Mouse (Mus musculus): Measurements from ENCODE around the gene Trpc7.

Trpc7 gene

DNA sequence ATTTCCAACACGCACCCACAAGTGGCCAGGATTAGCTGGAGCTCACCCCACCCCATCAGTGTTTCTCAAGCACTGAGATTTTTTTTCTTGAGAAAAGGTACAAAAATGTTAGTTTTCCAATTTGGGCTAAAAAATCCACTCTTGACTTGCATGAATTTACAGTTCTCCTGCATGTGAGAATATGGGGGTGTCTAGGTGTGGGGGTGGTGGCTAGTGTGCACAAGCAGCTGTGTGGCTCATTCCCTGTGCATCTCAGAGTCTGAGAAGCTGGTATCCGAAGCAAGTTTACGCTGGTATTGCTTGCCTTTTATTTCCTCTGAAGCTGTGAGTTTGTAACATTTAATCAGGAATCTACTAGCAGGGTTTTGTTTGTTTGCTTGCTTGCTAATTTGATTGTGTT is 105.1 kb downstream of the Trpc7 start:
- no peak for DNase-seq (ENCODE audit: low read depth)

DNA sequence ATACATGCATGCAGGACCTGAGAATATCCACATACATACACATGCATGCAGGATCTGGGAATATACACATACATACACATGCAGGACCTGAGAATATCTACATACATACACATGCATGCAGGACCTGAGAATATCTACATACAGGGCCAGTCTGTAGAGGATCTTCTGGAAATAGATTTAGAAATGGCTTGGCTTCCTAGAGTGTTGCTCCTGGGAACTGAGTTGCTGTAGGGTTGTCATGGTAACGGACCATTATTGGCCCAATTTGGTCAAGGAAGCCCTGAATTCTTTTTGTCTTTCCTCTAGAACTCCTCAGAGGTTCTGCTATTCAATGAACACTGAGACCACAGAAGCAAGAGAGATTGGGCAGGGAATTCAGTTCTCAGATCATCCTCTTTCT is 113.2 kb downstream of the Trpc7 start:
- no peak for DNase-seq (ENCODE audit: low read depth)

DNA sequence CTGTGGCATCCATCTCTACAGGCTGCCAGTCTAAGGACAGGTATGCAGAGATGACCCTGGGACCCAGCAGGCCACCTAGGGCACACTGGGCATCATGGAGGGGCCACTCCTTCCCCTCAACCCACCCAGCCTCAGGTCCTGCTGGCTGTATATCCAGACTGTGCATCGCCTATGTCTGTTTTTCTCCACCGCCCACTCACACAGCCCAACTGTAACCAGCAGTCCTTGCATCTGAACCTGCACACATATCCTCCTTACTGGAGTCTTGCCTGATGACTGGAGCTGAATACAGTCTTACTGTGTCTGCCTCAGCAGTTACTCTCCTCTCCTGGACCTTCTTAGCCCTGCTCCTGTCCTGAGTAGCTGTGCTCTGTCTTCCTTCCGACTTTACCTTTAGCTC is 114.1 kb downstream of the Trpc7 start:
- no peak for DNase-seq (ENCODE audit: low read depth)

DNA sequence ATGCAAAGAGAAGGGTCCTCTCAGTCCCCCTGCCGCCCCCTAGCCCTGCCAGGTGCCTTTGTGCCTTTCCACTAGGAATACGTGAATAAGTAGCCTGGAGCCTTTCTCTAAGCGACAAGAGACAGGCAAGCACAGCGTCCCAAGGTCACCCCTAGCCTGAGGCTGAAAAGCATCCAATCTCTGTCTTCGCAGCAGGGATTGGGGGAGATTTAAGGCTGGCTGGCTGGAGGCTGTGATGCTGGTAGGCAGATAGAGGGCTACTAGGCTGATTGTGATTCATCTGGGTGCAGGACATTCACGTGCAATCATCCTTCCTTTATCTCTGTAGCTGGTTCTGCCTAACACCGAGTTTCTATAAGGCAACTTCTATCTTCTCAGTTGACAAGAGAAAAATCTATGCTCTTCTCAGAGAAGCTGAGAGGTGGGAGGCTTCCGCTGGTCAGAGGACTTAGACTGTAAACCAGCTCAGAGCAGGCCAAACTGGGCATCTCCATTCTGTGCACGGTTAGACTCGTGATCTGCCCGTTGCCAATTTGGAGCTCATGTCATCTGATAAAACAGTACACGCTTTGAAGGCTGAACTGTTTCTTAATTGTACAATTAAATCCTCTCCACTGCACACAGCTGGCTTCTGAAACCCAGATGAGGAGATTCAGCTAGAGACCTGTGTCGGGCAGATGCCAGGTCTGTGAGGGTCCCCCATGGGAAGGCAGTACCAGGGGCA is 114.9 kb downstream of the Trpc7 start:
- no peak for DNase-seq (ENCODE audit: low read depth)

DNA sequence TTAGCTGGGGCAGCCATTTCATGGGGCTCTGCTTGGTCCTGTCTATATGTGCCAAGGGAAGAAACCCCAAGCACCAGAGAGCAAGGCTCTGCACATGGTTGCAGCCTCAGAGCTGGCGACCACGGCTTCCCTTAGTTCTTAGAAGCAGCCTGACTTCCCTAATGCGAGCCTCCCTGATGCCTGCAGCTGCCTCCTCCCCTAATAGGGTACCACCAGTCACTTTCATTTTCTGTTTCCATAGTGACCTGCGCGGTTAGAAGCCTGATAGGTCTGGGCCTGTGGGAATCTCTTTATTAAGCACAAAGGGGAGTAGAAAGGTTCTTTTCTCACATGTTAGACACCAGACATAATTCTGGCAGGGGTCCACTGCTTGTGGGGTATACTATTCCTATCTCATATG is 121.5 kb downstream of the Trpc7 start:
- DNase-seq (ENCODE audit: low read depth), result no peak

DNA sequence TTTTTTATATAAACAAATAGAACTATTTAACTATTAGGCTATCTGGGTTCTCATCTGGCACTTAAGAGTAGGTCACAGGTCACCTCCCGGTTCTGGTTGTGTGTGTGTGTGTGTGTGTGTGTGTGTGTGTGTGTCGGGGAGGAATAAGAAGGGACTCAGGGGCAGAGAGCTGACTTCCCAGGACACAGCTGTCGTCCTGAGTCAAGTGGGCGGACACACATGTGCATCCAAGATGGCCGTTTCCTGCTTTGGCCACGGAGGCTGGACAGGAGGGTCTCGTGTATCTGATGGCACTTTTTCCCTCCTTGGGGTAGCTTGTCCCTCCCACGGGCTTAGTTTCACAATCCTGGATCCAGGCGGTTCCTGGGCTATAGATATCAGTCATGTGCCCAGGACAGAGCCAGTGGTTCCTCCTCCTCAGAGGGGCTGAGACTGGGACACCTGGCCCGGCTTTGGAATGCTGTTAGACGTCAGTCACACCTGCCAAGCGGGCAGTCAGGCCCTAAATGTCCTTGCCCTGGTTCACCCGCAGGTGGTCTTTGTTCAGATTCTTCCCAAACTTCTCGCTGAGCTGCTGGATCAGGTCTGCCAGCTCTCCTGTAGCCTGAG is 122.4 kb downstream of the Trpc7 start:
- no peak for DNase-seq (ENCODE audit: low read depth)

DNA sequence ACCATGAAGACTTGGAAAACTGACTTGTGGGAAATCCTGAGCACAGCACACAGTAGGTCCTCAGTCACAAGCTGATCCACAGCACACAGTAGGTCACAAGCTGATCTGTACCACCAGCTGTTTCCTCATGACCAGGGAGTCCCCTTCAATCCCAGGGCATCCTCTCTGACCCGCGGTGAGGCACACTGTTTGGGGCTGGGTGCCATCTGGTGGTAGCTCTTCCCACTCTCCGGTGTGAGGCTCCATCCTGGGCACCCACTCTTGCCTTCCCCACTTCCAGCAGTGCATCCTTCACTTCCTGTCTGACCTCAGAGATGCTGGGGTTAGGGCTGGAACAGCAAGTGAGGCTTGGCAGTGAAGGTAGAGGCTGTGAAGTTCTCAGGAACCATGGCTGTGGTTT is 123.2 kb downstream of the Trpc7 start:
- peak; percentile 4 for DNase-seq (ENCODE audit: low read depth)

DNA sequence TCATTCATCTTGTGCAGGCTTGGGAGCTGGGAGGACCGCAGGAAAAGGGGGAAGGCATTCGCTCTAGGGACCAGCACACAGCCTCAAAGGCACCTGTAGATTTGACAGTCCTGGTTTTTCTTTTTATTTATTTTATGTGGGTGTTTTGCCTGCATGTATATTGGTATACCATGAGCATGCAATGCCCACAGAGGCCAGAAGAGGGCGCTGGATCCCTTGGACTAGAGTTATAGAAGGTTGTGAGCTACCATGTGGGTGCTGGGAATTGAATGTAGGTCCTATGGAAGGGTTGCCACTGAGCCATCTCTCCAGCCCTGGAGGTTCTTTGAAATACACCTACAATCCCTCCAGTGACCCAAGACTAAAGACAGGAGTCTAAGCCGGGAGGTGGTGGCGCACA is 125.0 kb downstream of the Trpc7 start:
- DNase-seq (ENCODE audit: low read depth), result no peak

DNA sequence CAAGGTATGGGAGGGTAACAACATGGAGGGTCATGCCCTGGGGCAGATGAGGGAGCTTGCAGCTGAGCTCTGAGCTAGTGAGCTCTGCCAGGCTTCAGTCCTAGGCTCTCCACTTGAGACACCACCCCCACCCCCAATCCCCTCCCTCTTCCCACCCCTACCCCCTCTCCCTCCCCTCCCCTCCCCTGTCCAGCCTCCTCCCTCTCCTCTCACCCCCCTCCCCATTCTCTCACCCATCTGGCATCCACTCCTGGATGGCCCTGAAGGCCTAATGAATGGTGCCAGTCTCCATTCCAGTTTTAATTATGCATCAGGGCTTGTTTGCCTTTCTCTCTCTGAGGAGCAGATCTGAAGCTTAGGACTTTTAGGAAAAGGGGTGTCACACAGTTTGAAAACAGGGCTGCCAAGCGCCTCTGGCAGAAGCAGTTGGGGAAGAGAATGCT is 125.6 kb downstream of the Trpc7 start:
- no peak for DNase-seq (ENCODE audit: low read depth)

DNA sequence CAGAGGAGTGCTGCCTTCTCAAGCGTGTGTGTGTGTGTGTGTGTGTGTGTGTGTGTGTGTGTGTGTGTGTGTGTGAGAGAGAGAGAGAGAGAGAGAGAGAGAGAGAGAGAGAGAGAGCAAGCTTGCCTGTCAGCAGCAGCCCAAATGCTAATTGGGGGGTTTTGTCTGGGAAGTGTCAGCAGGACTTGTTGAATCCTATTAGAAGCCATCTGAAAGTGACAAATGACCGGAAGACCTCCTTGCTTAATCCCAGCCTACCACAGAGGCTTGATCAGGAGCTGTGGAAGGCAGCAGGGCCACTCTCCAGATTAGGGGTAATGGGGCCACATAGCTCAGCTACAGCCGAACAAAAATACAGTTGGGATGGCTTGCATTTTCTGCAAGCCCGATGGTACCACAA is 126.4 kb downstream of the Trpc7 start:
- DNase-seq (ENCODE audit: low read depth), result no peak

DNA sequence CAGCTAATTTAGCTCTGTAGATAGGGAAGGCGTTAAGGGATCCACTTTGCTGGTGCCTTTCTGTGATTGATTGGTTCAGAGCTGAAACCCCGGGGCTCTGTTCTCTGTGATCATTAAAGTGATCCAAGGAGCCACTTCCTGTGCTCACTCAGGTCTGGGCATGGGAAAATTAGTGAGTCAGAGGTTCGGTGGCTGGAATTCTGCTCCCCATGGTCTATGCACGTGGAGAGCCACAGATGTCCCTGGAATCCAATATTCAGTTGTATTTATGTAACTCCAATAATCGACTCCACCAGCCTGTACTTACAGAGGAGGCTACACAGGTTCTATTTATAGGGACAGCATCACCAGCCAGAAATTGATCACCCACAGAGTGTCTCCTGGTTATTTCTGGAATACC is 129.6 kb downstream of the Trpc7 start:
- no peak for DNase-seq (ENCODE audit: low read depth)

DNA sequence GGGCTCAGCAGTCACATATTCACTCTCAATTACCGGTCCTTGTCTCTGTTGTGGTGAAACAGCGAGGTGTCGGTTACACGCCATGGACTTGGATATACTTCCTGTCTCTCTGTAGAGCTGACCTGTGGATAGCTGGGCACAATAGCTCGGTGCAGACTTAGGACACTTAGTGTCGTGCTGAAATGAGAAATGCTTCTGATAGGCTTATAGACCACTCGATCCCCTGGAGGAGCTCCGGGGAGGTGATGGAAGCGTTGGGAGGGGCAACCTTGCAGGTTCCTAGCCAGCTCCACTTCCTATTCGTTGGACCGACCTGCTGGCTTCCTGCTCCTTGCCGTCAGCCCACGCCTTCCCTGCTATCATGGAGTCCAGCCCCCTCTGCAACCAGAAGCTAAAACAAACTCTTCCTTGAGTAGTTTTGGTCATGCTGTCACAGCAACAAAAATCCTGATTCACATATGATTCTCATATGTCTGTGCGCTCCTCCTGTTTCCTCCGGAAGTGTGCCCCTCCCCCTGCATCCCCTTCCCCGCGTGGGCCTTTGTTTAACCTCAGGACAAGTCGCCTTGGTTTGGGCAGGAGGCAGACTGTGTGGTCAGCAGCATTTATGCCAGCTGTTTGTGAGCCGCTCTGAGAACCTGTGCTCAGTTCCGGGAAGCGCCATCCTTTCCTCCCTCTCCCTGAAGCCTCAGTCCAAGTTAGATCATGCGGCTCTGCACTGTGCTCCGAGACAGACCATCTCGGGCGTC is 130.3 kb downstream of the Trpc7 start:
- no peak for DNase-seq (ENCODE audit: low read depth)

DNA sequence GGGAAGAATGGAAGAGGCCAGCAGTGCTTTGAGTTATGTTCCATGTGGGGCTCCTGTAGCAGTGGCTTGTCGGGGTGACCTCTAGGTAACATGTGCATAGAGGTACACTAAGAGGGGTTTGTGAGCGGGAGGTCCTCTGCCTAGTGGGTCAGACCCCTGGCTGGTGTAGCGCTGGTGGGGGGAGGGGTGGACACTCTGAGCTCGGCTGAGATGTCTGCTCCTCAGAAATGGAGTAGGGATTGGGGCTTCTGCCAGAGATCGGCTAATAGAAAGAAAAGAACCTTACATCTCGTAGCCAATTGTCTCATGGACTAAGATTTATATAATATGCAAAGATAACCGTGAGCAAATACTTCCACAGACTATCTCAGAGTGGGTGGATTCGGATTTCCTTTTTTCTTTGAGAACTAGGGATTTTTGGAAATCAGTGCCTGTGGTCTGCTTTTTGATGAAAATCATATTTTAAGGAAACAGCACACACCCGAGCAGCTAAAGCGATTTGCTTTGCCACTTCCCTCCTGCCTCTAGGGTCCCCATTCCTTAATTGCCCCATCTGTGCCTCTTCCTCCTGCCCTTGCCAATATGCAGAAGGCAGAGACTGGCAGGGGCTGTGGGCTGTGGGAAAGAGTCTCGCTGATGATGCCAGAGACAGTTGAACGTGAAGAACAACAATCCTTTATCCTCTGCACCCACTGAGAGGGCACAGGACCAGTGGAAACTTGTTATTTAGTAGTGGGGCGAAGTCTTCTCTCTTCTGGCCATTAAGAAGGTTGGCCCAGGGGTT is 133.2 kb downstream of the Trpc7 start:
- DNase-seq (ENCODE audit: low read depth), result no peak

DNA sequence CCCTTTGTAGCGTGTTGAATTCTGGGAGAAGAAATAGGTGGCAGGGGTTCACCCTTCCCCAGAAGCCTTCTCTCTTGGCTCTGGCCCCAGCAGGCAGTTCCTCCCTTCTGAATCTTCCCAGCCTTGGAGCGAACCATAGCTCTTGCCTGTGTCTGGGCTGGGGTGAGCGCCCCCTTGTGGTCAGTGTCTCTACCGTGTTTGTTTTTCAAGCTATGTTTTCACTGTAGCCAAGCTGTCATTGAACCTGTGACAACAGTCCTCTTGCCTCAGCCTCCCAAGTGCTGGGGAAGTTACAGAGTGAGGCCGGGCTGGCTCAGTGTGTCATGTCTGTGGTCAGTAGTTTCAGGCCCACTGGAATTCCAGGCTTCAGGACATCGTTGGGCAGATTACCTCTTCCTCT is 137.3 kb downstream of the Trpc7 start:
- DNase-seq (ENCODE audit: low read depth), result peak; percentile 78

DNA sequence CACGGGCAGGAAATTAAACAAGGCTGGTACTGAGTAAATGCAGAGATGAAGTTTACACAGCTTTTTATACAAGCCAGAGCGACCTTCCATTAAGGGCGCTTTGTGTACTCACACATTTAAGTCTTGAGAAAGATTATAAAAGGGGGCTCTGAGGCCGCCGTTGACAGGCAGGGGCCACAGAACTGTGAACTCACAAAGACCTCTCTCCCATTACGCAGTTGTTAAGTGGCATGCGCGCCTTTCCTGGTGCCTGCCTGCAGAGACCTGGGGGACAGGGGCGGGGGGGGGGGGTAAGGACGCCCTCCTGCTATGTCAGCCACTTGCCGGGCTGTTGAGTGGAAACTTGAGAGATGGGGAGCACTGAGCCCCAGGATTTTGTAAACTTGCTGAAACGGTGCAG is 138.6 kb downstream of the Trpc7 start:
- DNase-seq (ENCODE audit: low read depth), result no peak

DNA sequence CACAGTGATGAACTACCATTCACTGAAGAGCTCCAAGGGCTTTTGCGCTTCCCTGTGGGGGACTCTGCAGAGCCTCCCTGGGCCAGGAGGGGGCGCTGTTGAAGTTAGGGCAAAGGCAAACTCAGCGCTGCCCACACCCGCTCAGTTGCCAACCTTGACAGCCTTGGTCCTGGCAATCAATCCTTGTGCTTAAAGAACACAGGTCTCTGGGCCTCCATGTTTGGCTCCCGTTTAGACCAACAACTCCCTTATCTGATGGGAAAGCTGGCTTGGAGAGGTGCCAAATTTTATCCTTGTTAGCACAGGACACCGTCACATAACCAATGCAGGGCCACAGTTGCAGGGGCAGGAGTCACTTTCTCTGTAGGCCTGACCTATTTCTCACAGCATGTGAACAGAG is 139.9 kb downstream of the Trpc7 start:
- peak; percentile 2 for DNase-seq (ENCODE audit: low read depth)

DNA sequence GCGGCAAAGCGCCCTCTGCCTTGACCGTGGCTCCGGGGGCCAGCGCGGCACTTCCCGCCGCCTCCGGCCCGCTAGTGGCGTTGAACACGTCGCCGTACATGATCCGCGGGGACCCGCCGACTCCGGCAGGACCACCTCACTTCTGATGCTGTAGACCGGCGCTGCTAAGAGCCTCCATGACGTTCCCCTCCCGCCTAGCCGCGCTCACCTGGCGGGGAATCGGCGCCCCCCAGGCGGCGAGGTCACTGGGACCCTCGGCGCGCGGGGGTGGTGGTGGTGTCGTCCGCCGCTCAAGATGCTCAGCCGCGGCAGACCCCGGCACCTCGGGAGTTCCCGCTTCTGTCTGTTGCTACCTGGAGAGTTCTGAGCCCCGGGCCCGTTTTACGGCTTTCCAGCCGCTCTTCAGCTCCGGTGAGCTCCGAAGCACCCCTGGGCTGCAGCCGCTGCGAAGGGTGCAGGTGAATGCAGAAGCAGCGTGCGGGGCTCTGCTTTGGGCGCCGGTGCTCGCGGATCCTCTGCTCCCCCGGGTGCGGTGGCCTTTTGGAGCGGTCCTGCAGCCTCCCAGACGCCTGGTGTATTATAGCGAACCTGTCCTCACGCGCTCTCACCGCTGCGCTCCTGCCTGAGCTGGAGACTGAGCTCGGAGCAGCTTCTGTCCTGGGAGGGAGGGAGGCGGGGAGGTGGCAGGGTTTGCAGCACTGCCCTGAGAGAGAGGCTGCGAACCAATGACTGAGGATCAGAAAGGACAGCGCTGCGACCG is 142.4 kb downstream of the Trpc7 start, which contains the start of gene Gm45623:
Gm45623 (minus strand) TSS at position 636 of the 760 bp plus-strand sequence.
- DNase-seq (ENCODE audit: low read depth), result no peak

DNA sequence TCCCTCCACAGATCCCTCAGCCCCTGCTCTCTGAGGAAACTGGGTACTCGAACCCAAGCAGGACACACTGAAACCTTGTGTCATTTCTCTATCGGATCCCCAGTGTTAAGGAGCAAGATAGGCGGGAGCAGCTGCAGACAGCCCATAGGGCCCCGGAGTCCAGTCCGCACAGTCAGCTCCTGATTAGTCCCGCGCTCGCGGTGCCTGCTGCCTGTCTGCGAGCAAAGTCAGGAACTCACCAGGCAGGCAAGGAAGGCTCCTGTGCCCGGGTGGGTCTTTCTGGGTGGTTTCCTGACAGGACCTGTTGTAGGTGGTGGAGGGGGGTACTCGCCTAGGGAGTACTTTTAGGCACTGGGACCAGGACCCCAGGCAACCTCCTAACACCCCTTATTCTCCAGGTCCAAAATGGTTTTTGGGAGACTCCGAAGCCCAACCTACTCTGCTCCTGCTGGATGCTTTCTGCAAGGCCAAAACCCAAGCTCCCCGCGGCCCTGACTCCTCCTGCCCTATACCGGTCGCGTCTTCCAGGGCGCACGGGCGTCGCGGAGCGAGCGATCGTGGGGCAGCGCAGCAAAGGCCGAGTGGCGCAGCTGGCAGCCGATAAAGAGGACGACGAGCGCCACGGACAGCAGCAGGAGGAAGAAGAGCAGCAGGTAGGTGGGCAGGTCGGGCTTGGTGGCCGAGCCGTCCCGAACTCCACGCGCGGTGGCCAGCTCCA is 143.2 kb downstream of the Trpc7 start:
- no peak for DNase-seq (ENCODE audit: low read depth)

DNA sequence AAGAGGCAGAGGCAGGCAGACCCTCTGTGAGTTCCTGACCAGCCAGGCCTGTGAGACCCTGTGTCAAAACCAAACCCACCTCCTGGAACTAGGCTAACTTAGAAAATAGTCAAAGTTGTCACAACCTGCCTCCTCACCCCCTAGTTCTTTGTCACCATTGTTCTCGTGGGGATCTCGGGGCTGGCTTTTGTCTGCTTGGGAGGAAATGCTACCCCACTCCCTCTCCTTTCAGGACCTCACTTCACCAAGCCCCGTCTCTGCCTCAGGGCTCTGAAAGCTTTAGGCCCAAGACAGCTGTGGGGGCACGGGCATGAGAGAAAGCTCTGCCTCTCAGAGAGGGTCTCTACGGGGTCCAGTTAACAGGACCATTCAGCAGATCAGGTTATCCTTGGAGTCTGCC is 144.0 kb downstream of the Trpc7 start:
- DNase-seq (ENCODE audit: low read depth), result no peak

DNA sequence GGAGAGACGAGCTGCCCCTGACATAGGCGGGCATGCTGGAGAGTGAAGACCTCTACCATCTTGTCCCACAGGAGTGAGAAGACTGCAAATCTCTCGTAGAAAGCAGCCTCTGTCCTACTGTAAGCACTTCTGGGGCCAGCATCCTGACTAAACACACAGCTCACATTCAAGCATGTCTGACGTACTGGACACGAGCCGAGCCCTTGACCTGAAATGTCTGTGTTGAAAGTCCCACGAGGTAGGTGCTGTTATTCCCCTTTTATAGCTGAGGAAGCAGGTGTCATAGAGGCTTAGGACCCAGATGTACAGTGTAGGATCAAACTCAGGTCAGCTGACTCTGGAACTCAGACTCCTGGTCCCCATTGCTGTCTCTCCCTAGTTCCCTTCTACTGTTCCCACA is 146.4 kb downstream of the Trpc7 start:
- DNase-seq (ENCODE audit: low read depth), result no peak

DNA sequence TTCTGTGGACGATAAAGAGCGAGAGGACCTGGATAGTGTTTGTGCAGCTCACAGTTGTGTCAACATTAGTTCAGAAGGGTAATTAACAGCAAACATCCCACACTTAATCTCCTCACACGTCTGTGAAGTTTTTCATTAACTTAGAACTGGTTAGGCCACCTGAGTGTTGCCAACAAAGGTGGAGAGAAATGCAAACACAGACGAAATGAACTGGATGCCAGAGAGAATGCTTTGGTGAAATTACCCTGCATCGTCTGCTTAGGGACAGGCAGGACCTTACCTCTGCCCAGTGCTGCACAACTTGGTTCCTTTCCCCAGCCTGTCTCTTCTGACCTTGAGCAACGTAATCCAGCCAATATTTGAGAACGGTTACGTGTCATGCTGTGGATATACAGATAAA is 148.2 kb downstream of the Trpc7 start:
- no peak for DNase-seq (ENCODE audit: low read depth)
